Mouse (Mus musculus): ENCODE data around the gene Wdr26.

The Wdr26 gene

DNA sequence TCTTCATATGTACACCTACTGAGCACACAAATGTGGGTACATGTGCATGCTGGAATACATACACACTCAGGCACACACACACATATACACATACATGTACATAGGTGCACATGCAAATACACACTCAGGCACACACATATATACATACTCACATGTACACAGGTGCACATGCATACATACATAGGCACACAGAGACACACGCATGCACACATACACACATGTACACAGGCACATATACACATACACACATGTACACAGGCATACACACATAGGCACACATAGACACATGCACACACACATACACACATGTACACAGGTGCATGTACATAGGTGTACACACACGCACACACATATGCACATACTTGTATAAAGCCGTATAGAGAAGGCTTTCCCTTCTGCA lies 29.4 kb upstream of the Wdr26 start:
- intact Hi-C loops (cut with DNase I): no loop called here

DNA sequence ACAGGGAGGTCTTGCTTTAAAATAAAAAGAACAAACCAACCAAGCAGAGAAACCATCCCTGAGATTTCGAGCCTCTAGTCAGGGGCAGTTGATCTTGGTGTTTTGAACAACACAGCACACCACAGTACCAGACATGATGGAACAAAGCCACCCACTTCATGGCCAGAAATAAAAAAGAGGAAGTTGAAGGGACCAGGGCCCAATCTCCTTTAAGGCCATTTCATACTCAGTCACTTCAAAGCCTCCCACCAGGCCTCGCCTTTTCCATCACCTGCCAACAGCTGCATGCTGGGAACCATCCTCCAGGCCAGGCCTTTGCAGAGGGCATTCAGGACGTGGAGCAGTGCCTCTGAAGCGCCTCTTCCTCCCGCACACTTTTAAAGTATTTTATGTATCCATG lies 25.5 kb upstream of the Wdr26 start:
- intact Hi-C loops (cut with DNase I): no loop called here

DNA sequence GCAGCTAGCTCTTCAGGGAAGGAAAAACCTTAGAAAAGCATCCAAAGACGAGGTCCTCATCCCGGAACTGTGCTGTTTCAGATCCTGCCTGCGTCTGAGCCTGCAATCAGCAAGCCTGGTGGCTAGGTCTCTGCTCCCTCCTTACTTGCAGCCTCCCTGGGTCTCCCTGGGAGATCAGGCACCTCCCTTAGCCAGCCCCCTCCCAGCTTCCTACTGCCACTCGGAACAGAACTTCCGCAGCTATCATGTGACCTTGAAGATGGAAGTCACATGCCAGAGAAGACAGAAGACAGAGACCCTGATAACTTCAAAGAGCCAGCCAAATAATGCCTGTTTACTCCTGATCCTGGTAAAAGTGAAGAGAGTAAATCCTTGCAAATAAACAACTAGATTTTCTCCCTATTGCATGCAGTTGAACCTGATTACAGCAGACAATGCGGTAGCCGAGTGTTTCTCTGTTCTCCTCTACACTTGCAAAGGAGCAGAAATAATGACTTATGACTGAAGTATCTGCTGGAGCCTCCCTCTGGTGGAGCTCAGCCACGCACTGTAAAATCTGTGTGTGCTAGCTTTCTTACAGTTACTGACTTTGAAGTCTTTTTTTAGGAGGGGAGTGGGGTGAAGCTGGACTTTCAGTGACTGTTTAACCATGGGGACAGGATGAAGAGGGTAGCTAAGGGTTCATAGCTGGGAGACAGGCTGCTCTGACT lies 22.7 kb upstream of the Wdr26 start:
- intact Hi-C loops (cut with DNase I): no loop called here

DNA sequence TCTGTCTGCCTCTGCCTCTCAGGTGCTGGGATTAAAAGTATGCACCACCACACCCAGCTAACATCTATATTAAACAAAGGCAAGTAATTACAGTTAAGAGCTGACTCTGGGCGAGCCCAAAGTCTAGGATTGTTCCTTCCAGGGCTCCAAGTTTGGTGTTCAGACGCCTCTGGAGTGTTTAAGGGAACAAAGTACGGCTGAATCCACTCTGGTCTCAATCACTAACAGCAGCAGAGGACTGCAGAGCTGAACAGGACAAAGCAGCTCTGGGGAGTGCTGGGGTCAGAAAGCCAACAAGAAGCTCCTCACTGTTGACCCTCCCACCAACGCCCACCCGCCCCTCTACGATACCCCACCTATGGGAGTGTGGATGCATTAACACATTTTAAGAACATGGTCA lies 21.9 kb upstream of the Wdr26 start:
- intact Hi-C loops (cut with DNase I): no loop called here

DNA sequence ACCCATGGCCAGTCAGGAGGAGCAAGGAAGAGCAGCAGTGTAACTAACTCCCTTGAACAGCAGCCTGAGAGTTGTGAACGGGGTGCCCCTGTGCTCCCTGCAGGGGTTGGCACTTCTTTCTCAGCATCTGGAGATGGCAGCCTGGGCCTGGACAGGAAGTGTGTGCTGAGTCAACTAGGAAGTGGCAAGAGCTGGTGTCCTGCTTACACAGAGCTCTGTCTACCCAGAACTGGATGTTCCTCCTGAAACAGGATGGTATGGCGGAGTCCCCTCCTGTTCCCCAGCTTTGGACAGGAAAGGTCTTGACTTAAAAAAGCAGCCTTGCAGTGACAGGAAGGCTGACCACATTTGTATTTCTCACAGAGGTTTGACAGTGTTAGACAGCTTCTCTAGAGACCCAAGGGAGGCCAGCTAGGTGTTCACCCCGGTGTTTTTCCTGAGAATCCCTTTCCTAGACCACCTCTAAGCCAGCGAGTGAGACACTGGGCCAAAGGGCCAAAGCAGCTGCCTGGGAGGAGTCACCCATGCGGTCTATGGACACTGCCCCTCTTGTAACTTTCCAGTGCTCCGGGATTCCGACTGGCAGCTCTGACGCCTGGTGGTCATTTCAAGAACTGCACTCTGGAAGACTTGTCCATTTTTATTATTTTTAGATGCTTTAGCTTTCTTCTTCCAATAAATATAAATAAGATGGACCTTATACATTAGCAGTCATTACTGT lies 20.7 kb upstream of the Wdr26 start:
- intact Hi-C loops (cut with DNase I): no loop called here

DNA sequence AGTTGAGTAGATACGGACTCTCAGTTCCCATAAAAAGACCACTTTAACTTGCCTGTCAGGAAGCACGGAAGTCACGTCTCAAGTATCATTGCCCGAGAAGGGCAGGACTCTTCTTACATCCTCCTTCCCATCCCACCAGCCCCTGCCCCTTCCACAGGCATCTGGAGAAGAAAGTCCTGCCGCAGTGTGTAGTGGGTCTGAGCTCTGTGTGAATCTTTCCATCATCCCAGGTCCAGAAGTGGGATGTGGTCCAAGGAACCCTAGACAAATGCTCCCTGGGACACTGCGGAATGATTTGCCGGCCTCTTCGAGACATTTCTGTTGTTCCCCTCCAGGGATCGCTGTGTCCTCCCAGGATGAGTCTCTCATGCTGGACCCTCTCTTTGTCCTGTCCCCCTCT lies 20.0 kb upstream of the Wdr26 start:
- intact Hi-C loops (cut with DNase I): no loop called here

DNA sequence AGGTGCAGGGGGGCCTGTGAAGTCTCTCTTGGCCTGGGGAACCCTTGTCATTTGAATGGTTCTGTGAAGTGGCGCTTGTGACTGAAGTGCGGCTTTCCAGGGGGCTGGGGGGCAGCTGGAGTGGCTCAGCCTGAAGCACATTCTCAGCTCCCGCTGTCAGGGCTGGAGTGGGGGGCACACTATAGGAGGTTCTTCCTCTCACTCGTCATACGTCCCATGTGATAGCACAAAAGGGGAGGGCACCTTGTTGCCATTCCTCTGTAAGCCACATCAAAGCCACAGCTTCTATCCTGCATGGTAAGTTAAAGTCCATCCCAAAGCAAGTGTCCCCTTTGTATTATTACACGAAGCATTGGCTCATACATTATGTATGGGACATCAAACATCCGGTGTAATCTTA lies 19.5 kb upstream of the Wdr26 start:
- intact Hi-C loops (cut with DNase I): no loop called here

DNA sequence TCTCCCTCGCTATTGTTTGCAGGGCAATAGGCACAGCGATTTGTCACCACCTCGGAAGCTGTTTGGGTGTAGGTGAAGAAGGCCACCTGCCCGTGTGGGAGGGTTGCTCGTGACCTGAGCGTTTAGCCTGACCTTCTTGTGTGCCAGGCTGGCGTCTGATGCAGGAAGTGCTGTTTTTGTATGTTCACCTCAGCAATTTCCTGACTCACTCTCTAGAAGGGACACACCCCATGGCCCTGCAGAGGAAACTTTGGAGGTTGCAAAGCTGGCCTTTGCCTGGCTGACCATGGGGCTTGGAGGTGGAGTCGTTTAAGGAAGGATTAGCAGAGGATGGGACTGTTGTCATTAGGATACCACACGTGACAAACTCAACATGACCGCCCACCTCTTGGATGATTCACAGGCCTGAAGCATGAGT lies 18.9 kb upstream of the Wdr26 start:
- intact Hi-C loops (cut with DNase I): no loop called here

DNA sequence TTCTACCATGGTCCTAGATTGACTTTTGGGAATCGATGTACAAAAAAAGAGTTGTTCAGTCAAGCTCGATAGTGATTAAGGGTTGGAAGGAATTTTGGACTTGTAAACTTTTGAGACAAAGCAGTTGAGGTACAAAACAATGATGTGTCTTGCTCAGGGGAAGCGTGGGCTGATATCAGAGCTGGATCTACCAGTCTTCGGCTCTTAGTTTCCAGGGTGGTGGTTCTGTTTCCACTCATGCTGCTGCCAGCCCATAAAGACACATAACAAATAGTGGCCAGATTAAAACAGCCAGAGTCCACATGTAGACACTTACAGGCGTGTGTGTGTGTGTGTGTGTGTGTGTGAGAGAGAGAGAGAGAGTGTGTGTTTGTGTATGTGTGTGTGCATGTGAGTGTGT lies 17.2 kb upstream of the Wdr26 start:
- intact Hi-C loops (cut with DNase I): no loop called here

DNA sequence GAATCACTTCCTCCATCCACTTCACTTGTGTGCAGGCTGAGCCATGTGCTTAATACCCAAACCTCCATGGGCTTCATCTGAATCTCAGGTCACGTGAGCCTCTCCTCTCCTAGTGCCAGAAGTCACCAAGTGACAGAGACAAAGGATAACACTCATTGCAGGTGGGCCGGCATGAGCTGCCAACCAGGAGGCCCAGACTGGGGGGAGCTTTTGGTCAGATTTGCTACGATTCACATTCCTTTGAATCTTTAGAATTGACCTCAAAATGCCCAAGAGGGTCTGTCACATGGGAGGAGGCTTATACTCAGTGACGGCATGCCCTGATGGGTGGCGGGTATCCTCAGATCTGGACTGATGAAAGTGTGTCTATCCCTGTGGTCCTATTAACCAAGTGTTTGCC lies 16.8 kb upstream of the Wdr26 start:
- intact Hi-C loops (cut with DNase I): no loop called here

DNA sequence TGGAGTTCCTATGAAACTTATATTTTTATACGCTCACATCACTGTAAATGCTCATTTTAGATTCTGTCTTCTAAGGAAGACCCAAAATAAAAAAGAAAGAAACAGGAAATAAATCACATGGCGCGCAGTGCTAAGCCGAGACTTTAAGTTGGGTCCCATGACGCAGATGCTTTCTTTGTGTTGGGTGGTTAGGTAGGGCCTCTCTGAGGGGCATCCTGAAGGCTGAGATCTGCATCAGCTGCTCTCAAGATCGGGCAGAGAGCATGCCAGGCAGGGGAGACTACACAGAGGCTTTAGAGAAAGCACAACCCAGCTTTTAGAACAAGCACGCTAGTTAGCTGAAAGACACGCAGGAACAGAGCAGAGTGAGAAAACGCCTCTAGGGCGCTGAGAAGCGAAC lies 16.0 kb upstream of the Wdr26 start:
- intact Hi-C loops (cut with DNase I): no loop called here

DNA sequence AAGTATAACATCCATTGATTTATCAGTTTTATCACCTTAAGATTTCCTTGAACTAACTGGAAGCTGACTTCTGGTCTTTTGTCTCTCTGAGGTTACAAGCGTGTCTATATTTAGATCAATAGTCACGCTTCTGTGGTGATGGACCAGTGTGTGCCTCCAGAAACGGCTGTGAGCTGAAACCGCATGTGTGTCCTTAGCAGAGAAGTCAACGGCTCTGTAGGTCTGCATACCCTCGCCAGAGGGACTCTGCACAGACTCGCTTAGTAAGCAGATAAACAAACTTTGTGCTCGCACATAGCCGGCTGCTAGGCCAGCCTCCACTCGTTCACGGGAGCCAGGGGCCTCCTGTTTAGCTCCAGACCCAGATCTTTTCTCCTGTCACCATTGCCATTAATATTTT lies 15.0 kb upstream of the Wdr26 start:
- intact Hi-C loops (cut with DNase I): no loop called here

DNA sequence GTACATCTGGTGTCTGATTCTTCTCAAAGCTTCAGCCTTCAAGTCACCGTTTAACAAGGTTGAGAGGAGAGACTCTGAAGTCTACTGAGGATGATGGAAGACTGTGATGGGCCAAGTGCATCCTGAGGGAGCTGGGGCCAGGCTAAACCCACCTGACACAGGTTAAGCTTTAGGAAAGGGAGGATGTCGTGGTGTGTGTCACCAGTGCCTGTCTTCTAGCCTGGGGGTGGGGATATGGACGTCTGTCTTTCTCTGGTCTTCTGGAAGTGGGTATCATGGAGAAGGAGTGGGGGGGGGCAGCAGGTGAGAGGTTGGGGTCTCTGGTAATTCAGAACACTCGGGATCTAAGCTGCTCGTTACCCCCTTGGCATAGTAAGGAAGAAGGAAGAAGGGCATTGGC lies 13.5 kb upstream of the Wdr26 start:
- intact Hi-C loops (cut with DNase I): no loop called here

DNA sequence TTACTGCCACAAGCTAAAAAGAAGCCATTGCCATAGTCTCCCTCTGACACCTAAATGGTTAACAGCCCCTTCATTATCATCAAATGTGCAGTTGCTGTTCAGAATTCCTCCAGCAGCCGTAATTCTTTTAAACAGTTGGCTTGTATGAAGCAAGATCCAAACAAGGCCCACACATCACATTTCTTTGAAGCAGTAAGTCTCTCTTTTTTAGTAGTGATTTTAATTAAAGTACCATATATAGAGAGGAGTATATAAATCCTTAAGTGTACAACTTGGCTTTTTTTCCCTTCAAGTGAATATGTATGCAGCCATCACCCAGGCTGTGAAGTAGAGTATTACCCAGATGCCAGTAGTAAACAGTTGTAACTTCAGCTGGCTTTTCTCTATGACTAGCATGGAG lies 10.2 kb upstream of the Wdr26 start:
- intact Hi-C loops (cut with DNase I): no loop called here

DNA sequence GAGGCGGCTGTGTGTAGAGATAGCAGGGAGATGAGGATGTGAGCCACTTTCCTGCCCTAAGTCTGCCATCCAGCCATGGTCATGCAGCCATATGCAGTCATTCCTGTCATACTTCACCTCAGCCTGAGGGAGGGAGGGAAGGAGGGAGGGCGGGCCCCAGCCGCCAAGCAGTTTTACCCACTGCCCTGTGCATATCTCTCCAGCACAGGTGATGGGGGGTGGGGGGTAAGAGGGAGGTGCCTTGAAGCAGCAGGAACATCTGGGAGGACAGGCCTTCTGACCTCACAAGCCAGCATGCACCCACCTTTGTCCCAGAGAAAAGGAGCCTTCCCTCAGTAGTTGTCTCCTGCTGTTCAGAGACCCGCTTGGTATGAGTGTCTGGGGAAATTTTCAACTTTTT lies 4.5 kb upstream of the Wdr26 start:
- intact Hi-C loops (cut with DNase I): no loop called here

DNA sequence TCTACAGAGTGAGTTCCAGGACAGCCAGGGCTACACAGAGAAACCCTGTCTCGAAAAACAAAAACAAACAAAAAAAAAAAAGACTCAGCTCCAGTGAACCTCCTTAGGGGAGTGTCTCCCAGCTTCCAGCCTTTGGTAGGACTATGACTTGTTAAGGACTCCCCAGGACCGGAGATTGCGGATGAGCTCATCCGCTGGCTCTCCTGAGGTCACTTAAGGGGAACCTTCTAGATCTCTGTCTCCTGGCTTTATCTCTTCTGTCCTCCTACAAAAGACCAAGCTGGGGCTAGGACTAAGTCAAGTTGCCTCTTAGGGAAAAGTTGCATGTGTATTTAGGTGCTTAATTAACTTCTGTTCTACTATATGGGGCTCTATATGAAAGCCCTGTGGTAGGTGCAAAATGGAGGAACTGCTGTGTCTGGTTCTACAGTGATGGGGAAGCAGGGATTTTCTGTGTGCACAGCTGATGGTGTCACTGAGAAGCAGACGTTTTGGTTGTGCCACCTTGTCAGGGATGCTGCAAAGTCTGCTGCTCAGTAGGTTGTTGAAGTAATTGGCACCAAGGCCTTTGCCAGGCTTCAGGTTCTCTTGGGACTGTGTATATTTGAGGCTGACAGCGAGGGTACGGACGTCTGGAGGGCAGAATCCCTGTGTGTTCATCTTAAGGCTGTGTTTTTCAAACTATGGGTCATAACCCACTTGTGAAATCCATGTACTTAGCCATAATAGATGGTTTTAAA lies 2.7 kb upstream of the Wdr26 start:
- intact Hi-C loops (cut with DNase I): no loop called here

DNA sequence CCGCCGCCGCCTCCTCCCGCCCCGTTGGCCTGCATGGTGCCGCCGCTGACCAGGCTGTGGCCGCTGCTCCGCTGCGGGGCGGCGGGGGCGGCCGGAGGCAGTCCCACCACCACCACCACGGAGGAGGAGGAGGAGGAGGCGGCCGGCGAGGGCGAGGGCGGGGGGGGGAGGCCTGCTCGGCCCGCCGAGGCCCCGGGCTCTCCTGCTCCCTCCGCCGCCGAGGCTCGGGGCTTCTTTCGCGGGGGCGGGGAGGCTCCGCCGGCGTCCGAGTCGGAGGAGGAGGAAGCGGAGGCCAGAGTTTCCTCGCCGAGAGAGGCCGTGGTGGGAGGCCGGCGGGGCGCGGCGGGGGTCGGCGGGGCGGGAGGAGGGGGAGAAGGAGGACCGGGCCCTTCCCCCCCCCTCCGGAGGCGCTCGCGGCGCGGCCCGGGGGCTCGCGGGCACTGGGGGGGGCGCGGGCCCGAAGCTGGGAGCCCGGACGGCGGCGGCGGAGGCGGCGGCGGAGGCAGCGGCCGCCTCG lies 340 bp downstream of the Wdr26 start:
- intact Hi-C loops (cut with DNase I): no loop called here

DNA sequence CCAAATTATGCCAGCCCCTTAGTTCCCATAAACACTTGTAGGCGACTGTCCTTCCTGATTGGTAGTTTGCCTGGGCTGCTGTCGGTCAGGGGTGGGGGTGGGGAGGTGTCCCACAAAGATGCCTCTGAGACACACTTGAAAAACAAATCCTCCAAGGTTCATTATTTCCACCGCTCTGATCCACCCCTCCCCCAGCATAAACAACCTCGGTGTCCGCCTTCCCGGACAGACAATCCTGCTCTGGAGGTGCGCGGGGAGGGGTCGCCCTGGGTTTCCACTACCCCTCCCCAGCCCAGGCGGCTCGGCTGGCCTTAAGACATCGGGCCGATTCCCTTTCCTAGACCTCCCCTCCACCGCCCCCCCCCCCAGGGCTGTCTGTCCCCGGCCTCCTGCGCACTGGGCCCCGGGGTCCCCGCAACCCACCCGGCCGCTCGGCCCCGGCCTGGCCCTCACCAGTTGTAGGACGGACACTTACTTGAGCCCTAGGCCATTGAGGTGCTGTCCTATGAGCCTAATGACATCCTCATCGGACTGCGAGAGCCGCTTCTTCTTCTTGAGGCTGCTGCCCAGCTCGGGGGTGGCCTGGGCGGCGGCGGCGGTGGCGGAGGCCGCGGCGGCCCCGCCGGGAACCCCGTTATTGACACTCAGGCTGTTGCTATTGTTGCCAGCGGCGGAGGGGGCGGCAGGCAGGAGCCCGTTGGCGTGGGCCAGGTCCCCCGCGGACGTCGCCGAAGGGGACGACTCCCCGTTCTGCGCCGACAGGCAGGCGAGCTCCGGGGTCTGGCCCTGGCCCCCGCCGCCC lies 999 bp downstream of the Wdr26 start:
- intact Hi-C loops (cut with DNase I): no loop called here

DNA sequence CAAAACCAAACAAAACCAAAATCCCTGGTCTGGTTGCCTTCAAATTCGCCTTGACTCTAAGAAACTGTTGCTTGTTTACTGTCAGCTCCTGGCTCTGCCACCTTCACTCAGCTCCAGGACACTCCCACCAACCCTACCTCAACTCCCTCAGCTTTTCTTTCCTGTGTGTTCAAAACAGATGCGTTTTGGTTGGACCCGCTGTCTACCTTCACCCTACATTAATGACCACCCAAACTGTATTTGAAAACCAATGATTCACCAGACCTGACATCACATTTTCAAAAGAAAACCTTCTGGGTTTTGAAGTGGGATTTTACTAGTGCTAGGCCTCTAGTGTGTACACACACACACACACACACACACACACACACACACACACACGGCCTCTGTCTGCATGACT lies 1.7 kb downstream of the Wdr26 start:
- intact Hi-C loops (cut with DNase I): no loop called here

DNA sequence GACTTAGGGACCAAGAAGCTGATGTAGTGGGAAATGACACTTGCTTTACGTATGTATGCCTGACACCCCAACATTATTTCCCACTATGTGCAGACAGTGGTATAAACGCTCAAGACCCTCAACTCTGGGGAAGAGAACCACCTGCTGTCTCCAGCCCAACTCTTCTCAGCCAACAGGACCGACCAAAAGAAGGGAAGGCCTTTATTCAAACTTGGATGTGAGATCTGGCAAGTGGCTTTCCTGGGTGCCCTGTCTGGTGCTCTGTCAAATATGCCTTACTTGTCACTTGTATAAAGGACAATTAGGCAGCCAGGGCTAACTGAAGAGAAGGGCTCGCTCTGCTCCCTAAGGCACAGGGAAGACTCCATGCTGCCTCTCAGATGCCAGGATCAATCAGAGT lies 12.4 kb downstream of the Wdr26 start:
- intact Hi-C loops (cut with DNase I): no loop called here

DNA sequence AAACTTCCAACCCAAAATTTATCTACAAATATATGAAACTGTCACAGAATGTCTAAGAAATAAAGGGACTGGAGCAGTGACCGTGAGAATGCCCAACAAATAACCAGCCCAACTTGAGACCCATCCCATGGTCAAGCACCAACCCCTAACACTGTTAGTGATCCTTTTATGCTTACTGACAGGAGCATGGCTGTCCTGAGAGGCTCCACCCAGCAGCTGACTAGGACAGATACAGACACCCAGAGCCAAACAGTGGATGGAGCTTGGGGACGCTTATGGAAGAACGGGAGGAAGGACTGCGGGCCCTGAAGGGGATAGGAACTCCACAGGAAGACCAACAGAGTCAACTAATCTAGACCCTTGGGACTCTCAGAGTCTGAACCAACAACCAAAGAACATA lies 22.9 kb downstream of the Wdr26 start:
- intact Hi-C loops (cut with DNase I): no loop called here

DNA sequence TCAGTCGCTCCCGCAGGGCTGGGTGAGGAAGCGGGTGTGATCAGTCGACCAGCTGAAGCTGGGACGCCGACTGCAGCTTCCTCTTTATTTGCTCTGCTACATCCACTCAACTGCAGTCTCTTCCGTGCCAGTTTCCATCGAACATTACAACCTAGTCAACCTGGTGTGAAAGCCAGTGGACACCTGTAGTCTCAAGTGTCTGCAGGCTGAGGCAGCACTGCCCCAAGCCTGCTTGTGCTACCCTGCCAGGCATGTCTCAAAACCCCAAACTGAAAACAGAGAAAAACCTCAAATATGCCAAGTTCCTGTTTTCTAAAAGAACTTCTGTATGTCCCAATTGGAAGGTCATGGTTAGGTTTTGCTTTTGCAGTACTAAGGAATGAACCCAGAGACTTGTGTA lies 41.6 kb downstream of the Wdr26 start:
- intact Hi-C loops (cut with DNase I): no loop called here
